Mouse (Mus musculus) CH12.LX (cell line): ENCODE data around the gene Ints4.

Experiments used
- CHD2 ChIP-seq: IDR thresholded peaks from 2 replicates; pipeline ENCODE4 v1.6.1; 2011; ENCODE audit warnings: low read length, improper control_type of control experiment
- CTCF ChIP-seq, 2 experiments: IDR thresholded peaks in 1 of 2; conservative IDR thresholded peaks in 1 of 2; 2 replicates each; pipeline ENCODE4 v1.5.1; 2011 to 2012; ENCODE audit warnings: low read depth in 2 of 2, low read length in 2 of 2, improper control_type of control experiment in 1 of 2, inconsistent platforms in 1 of 2, mild to moderate bottlenecking in 1 of 2, moderate library complexity in 1 of 2
- E2F4 ChIP-seq: IDR thresholded peaks from 2 replicates; pipeline ENCODE4 v1.6.1; 2011; ENCODE audit warnings: low read depth, low read length, improper control_type of control experiment; ENCODE audit not compliant: insufficient replicate concordance
- EP300 ChIP-seq: IDR thresholded peaks from 2 replicates; pipeline ENCODE4 v1.6.1; 2011; ENCODE audit warnings: low read length, improper control_type of control experiment
- JUN ChIP-seq: IDR thresholded peaks from 2 replicates; pipeline ENCODE4 v1.6.1; 2011; ENCODE audit warnings: low read depth, mild to moderate bottlenecking, low read length, improper control_type of control experiment, moderate library complexity; ENCODE audit not compliant: insufficient read depth
- JUND ChIP-seq: conservative IDR thresholded peaks from 2 replicates; pipeline ENCODE4 v1.6.1; 2011; ENCODE audit warnings: low read depth, low read length, improper control_type of control experiment
- MAX ChIP-seq: IDR thresholded peaks from 2 replicates; pipeline ENCODE4 v1.6.1; 2011; ENCODE audit warnings: low read length, improper control_type of control experiment
- MXI1 ChIP-seq: IDR thresholded peaks from 2 replicates; pipeline ENCODE4 v1.6.1; 2011; ENCODE audit warnings: mild to moderate bottlenecking, low read depth, low read length, improper control_type of control experiment
- POLR2A ChIP-seq: IDR thresholded peaks from 2 replicates; pipeline ENCODE4 v1.6.1; 2011; ENCODE audit warnings: low read depth, mild to moderate bottlenecking, improper control_type of control experiment, low read length
- USF1 ChIP-seq: IDR thresholded peaks from 2 replicates; pipeline ENCODE4 v1.6.1; 2014; ENCODE audit warnings: low read depth, mild to moderate bottlenecking, inconsistent platforms, low read length, improper control_type of control experiment
- ZNF384 ChIP-seq: IDR thresholded peaks from 2 replicates; pipeline ENCODE4 v1.6.1; 2012; ENCODE audit warnings: low read depth, low read length, improper control_type of control experiment, inconsistent platforms

DNA sequence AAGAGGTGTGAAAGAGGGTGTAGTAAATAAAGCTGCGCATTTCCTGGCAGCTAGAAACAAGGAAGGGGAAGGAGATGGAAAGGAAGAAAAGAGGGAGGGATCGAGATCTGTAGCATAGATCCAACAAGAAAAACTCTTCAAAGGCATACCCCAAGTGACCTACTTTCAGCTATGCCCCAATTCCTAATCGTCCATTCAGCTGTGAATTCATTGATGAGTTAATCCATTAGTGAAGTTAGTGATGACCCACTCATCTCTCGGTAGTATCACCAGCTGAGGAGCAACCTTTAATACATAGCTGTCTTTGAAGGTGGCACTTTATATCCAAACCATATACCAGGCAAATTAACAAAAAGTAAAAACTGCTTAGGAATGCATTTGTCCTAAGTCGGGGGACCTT lies 107.8 kb downstream of the Ints4 start:
- TF ChIP-seq CHD2 = no peak
- no peak for TF ChIP-seq MAX
- no peak for TF ChIP-seq CTCF (conservative IDR thresholded peaks at IDR 0.05 in 1 of 2, IDR thresholded peaks at IDR 0.05 in 1 of 2; ENCODE audit: low read depth in 2 of 2, low read length in 2 of 2)
- TF ChIP-seq POLR2A = no peak
- TF ChIP-seq USF1 = no peak
- TF ChIP-seq JUN = no peak
- no peak for TF ChIP-seq E2F4
- TF ChIP-seq ZNF384 = no peak
- no peak for TF ChIP-seq JUND
- TF ChIP-seq MXI1 = no peak
- TF ChIP-seq EP300 = no peak
